Mouse (Mus musculus): ENCODE data around the gene Trpm1. TPM values are rescaled to one million over a fixed set of nuclear protein-coding genes. Genes with fewer than 3 reads are reported as not detected.

Gene Trpm1
- polyA plus RNA-seq, 1 experiment = 0.16 TPM

DNA sequence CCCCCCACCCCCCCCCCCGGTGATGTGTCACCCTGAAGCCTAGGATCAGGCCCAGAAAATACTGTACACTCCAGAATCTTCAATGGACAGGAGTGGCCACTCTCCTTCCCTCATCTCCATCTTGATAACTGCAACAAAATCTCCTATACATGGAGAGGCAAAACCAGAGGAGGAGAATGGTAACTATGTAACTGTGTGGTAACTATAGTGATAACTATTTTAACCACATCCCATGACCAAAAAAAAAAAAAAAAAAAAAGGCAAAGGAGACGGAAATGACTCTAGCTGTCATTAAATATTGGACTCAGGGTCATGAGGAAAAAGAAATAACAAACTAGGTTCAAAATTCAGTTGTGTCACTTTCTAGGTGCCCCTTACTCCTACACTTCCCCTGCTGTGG is 74.7 kb downstream of the Trpm1 start:
- Histone ChIP-seq H3K4me1 (no peaks in the 10 kb centered on the region), H3K27me3 (replicated peaks) (peaks cover 6% of the 10 kb centered on the region), H3K9me3 (peaks cover 17% of the 10 kb centered on the region), H3K36me3 (replicated peaks; ENCODE audit: low read length) (no peaks in the 10 kb centered on the region), H3K4me3 (replicated peaks) (no peak overlapping the region)
- no peak for TF ChIP-seq FLI1 (IDR thresholded peaks at IDR 0.05; ENCODE audit: low read length)
- TF ChIP-seq GATA1 (IDR thresholded peaks at IDR 0.05; ENCODE audit: borderline replicate concordance, low read length) = no peak

DNA sequence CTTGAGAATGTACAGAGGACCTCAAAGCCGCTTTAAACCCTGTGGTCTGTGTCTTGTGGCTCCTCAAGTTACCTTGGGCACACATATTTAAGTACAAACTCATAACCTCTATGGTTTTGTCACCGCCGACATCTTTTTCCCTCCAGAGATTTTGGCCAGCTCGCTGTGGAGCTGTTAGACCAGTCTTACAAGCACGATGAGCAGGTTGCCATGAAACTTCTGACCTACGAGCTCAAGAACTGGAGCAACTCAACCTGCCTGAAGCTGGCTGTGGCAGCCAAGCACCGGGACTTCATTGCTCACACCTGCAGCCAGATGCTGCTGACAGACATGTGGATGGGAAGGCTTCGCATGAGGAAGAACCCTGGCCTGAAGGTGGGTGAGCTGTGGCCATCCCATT is 76.3 kb downstream of the Trpm1 start:
- TF ChIP-seq FLI1 (IDR thresholded peaks at IDR 0.05; ENCODE audit: low read length) (no peak), GATA1 (IDR thresholded peaks at IDR 0.05; ENCODE audit: borderline replicate concordance, low read length) (no peak)
- H3K4me3 ChIP-seq (replicated peaks) = no peak overlapping the region
- H3K9me3 ChIP-seq = peaks cover 17% of the 10 kb centered on the region
- H3K36me3 ChIP-seq (replicated peaks; ENCODE audit: low read length) = no peaks in the 10 kb centered on the region
- H3K4me1 ChIP-seq = no peaks in the 10 kb centered on the region
- peaks cover 6% of the 10 kb centered on the region for H3K27me3 ChIP-seq (replicated peaks)

- Histone ChIP-seq H3K9me3 (peaks cover 17% of the 10 kb centered on the region), H3K27me3 (replicated peaks) (peaks cover 4% of the 10 kb centered on the region), H3K4me3 (replicated peaks) (no peak overlapping the region), H3K4me1 (no peaks in the 10 kb centered on the region), H3K36me3 (replicated peaks; ENCODE audit: low read length) (no peaks in the 10 kb centered on the region)
- TF ChIP-seq FLI1 (IDR thresholded peaks at IDR 0.05; ENCODE audit: low read length) (no peak), GATA1 (IDR thresholded peaks at IDR 0.05; ENCODE audit: borderline replicate concordance, low read length) (no peak)
These were observed 77.4 kb downstream of the Trpm1 start for GRCm38 (mm10) chr7:64231001-64231400.

GRCm38 (mm10) chr7:64231996-64232395 is 78.4 kb downstream of the Trpm1 start:
- Histone ChIP-seq H3K4me3 (replicated peaks) (no peak overlapping the region), H3K36me3 (replicated peaks; ENCODE audit: low read length) (no peaks in the 10 kb centered on the region), H3K9me3 (peaks cover 14% of the 10 kb centered on the region), H3K27me3 (replicated peaks) (peaks cover 2% of the 10 kb centered on the region), H3K4me1 (no peaks in the 10 kb centered on the region)
- TF ChIP-seq FLI1 (IDR thresholded peaks at IDR 0.05; ENCODE audit: low read length) (no peak), GATA1 (IDR thresholded peaks at IDR 0.05; ENCODE audit: borderline replicate concordance, low read length) (no peak)

GRCm38 (mm10) chr7:64234310-64234820 is 80.7 kb downstream of the Trpm1 start:
- TF ChIP-seq GATA1 (IDR thresholded peaks at IDR 0.05; ENCODE audit: borderline replicate concordance, low read length) (no peak), FLI1 (IDR thresholded peaks at IDR 0.05; ENCODE audit: low read length) (no peak)
- Histone ChIP-seq H3K4me1 (no peaks in the 10 kb centered on the region), H3K27me3 (replicated peaks) (peaks cover 4% of the 10 kb centered on the region), H3K4me3 (replicated peaks) (no peak overlapping the region), H3K9me3 (peaks cover 13% of the 10 kb centered on the region), H3K36me3 (replicated peaks; ENCODE audit: low read length) (no peaks in the 10 kb centered on the region)

DNA sequence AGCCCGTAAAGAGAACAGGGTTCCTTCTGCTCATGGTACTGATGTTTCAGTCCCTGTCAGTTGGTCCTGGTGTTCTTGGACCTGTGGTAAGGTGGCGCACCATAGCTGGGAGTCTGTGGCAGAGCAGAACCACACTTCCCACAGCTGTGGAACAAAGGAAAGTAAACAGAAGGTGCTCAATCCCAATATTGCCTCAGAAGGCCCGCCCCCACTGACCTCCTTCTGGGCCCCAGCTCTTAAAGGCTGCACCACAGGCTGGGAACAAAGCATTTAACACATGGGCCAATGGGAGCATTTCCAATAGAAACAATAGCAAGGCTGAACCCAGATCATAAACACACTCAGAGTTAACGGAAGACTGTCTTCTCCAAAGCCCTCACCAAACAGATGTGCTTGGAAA is 82.9 kb downstream of the Trpm1 start:
- no peaks in the 10 kb centered on the region for H3K9me3 ChIP-seq
- H3K27me3 ChIP-seq (replicated peaks) = peaks cover 5% of the 10 kb centered on the region
- no peak for TF ChIP-seq FLI1 (IDR thresholded peaks at IDR 0.05; ENCODE audit: low read length)
- TF ChIP-seq GATA1 (IDR thresholded peaks at IDR 0.05; ENCODE audit: borderline replicate concordance, low read length) = no peak
- no peak overlapping the region for H3K4me3 ChIP-seq (replicated peaks)
- H3K4me1 ChIP-seq = no peaks in the 10 kb centered on the region
- H3K36me3 ChIP-seq (replicated peaks; ENCODE audit: low read length) = no peaks in the 10 kb centered on the region

GRCm38 (mm10) chr7:64237747-64238146 is 84.1 kb downstream of the Trpm1 start:
- H3K9me3 ChIP-seq = no peaks in the 10 kb centered on the region
- H3K4me1 ChIP-seq = no peaks in the 10 kb centered on the region
- no peak overlapping the region for H3K4me3 ChIP-seq (replicated peaks)
- TF ChIP-seq FLI1 (IDR thresholded peaks at IDR 0.05; ENCODE audit: low read length) = no peak
- no peak for TF ChIP-seq GATA1 (IDR thresholded peaks at IDR 0.05; ENCODE audit: borderline replicate concordance, low read length)
- H3K27me3 ChIP-seq (replicated peaks) = peaks cover 5% of the 10 kb centered on the region
- no peaks in the 10 kb centered on the region for H3K36me3 ChIP-seq (replicated peaks; ENCODE audit: low read length)

GRCm38 (mm10) chr7:64238410-64239086 is 84.9 kb downstream of the Trpm1 start:
- TF ChIP-seq GATA1 (IDR thresholded peaks at IDR 0.05; ENCODE audit: borderline replicate concordance, low read length) (no peak), FLI1 (IDR thresholded peaks at IDR 0.05; ENCODE audit: low read length) (no peak)
- no peaks in the 10 kb centered on the region for H3K36me3 ChIP-seq (replicated peaks; ENCODE audit: low read length)
- no peaks in the 10 kb centered on the region for H3K9me3 ChIP-seq
- H3K4me3 ChIP-seq (replicated peaks) = no peak overlapping the region
- peaks cover 5% of the 10 kb centered on the region for H3K27me3 ChIP-seq (replicated peaks)
- H3K4me1 ChIP-seq = no peaks in the 10 kb centered on the region

- Histone ChIP-seq H3K36me3 (replicated peaks; ENCODE audit: low read length) (no peaks in the 10 kb centered on the region), H3K27me3 (replicated peaks) (peaks cover 5% of the 10 kb centered on the region), H3K4me3 (replicated peaks) (no peak overlapping the region), H3K9me3 (no peaks in the 10 kb centered on the region), H3K4me1 (no peaks in the 10 kb centered on the region)
- TF ChIP-seq GATA1 (IDR thresholded peaks at IDR 0.05; ENCODE audit: borderline replicate concordance, low read length) (no peak), FLI1 (IDR thresholded peaks at IDR 0.05; ENCODE audit: low read length) (no peak)
These were observed 85.6 kb downstream of the Trpm1 start for GRCm38 (mm10) chr7:64239138-64239805.

GRCm38 (mm10) chr7:64239806-64240315 is 86.2 kb downstream of the Trpm1 start:
- H3K27me3 ChIP-seq (replicated peaks) = peaks cover 5% of the 10 kb centered on the region
- no peaks in the 10 kb centered on the region for H3K36me3 ChIP-seq (replicated peaks; ENCODE audit: low read length)
- no peak for TF ChIP-seq FLI1 (IDR thresholded peaks at IDR 0.05; ENCODE audit: low read length)
- TF ChIP-seq GATA1 (IDR thresholded peaks at IDR 0.05; ENCODE audit: borderline replicate concordance, low read length) = no peak
- no peak overlapping the region for H3K4me3 ChIP-seq (replicated peaks)
- H3K4me1 ChIP-seq = no peaks in the 10 kb centered on the region
- no peaks in the 10 kb centered on the region for H3K9me3 ChIP-seq
